9 mouse cellular contexts compared by ENCODE assay signal in the genomic region with DNA sequence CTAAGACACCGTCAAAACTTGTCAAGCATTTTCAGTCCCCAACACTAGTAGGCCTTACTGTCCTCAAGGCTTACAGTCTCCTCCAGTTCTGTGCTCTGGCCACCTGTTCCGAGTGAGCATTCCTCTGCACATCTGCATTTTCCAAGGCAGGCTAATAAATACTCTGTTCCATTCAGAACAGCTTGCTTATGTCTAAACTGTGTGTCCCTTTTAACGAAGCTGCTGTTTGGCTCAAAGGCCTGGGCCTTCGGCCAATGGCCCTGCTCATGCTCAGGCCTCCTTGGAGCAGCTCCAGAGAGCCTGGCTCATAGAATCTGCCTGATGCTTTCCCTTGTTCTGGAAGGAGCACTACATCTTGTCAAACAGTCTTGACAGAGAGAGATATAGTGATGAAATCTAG.
DNase-seq lines count a peak whose midpoint lies in the region; ATAC-seq and TF ChIP-seq lines count a peak whose summit lies in the region.
"Had no signal": no experiment of that assay in that cellular context is flagged by ENCODE, and none has a peak within 500 bp of the region (broad histone marks: within the 10 kb centered on the region; RNA-seq: fewer than 3 reads in every experiment).

No protein-coding gene starts in this region.

- H3K9me3 ChIP-seq in limb, embryonic 13.5 days: no peaks in the 10 kb centered on the region
- no peaks in the 10 kb centered on the region for H3K9me3 ChIP-seq in limb, embryonic 10.5 days (replicated peaks)
- no peaks in the 10 kb centered on the region for H3K9me3 ChIP-seq in kidney, embryonic 15.5 days (replicated peaks)

- no peak overlapping the region for H3K4me2 ChIP-seq in limb, embryonic 13.5 days (replicated peaks)
- no peak overlapping the region for H3K4me2 ChIP-seq in kidney, embryonic 15.5 days

- H3K9ac ChIP-seq in limb, embryonic 13.5 days: no peak overlapping the region
- no peak overlapping the region for H3K9ac ChIP-seq in kidney, embryonic 15.5 days

- peaks cover 20% of the 10 kb centered on the region for H3K4me1 ChIP-seq in limb, embryonic 13.5 days
- peaks cover 22% of the 10 kb centered on the region for H3K4me1 ChIP-seq in limb, embryonic 10.5 days
- H3K4me1 ChIP-seq in kidney, embryonic 15.5 days: peaks cover 12% of the 10 kb centered on the region

- no peak for DNase-seq in limb, embryonic 10.5 days (ENCODE audit: low spot score)
- DNase-seq in brain, embryonic 14.5 days (ENCODE audit: low read depth): peak; percentile 78
- DNase-seq in heart, adult 8-10 months (ENCODE audit: low spot score): peak; percentile 89
- DNase-seq in lung, postnatal 36 days: peak; percentile 86
- no peak for DNase-seq in thymus, postnatal 36 days
- DNase-seq in thymus, postnatal 4 days: no peak

- no peak overlapping the region for H3K27ac ChIP-seq in limb, embryonic 13.5 days
- H3K27ac ChIP-seq in limb, embryonic 10.5 days: no peak overlapping the region
- peak overlapping the region; percentile 1; the same call in 1 of the 2 replicates for H3K27ac ChIP-seq in kidney, embryonic 15.5 days

- ATAC-seq in limb, embryonic 13.5 days (ENCODE audit: low FRiP score, low read depth): peak; percentile 55
- ATAC-seq in kidney, embryonic 15.5 days (replicated peaks; ENCODE audit: low FRiP score): peak; percentile 87

- no peak for TF ChIP-seq CTCF in brain, embryonic 14.5 days (IDR thresholded peaks at IDR 0.05; ENCODE audit: borderline replicate concordance, extremely low read depth, insufficient read depth, insufficient read length)

- WGBS in limb, embryonic 13.5 days: 36% methylated on average over 4 of the region's 4 CpGs
- WGBS in limb, embryonic 10.5 days: 72% methylated on average over 4 of the region's 4 CpGs
- 52% methylated on average over 4 of the region's 4 CpGs for WGBS in kidney, embryonic 15.5 days

- 0 out of 2 replicates have a peak, but pooled peaks cover 3% of the 10 kb centered on the region for H3K36me3 ChIP-seq in limb, embryonic 13.5 days
- 0 out of 2 replicates have a peak, but pooled peaks cover 3% of the 10 kb centered on the region for H3K36me3 ChIP-seq in limb, embryonic 10.5 days
- no peaks in the 10 kb centered on the region for H3K36me3 ChIP-seq in kidney, embryonic 15.5 days

- TF ChIP-seq POLR2A in brain, embryonic 14.5 days (IDR thresholded peaks at IDR 0.05; ENCODE audit: borderline replicate concordance, extremely low read depth, insufficient read depth, insufficient read length, poor library complexity, severe bottlenecking): no peak

- no peak overlapping the region for H3K4me3 ChIP-seq in limb, embryonic 13.5 days
- no peak overlapping the region for H3K4me3 ChIP-seq in limb, embryonic 10.5 days
- no peak overlapping the region for H3K4me3 ChIP-seq in kidney, embryonic 15.5 days (replicated peaks)
- H3K4me3 ChIP-seq: erythroblast, embryonic 14.5 days had no signal

- H3K27me3 ChIP-seq in limb, embryonic 13.5 days: no peaks in the 10 kb centered on the region
- H3K27me3 ChIP-seq in limb, embryonic 10.5 days (ENCODE audit: low read depth, poor library complexity, severe bottlenecking): peaks cover 9% of the 10 kb centered on the region; the same call in 1 of the 2 replicates
- H3K27me3 ChIP-seq in kidney, embryonic 15.5 days: no peaks in the 10 kb centered on the region

Comparison
In these comparisons a context has a peak if more than half of its experiments do, and no peak if none do; other contexts are left out.
1. DNase-seq: peak in brain, embryonic 14.5 days (single experiment), heart, adult 8-10 months (single experiment) and lung, postnatal 36 days (single experiment); none in limb, embryonic 10.5 days (single experiment), thymus, postnatal 36 days (0 of 2) and thymus, postnatal 4 days (single experiment).